Comparison of ENCODE assay signal across 15 mouse cellular contexts in the genomic region with DNA sequence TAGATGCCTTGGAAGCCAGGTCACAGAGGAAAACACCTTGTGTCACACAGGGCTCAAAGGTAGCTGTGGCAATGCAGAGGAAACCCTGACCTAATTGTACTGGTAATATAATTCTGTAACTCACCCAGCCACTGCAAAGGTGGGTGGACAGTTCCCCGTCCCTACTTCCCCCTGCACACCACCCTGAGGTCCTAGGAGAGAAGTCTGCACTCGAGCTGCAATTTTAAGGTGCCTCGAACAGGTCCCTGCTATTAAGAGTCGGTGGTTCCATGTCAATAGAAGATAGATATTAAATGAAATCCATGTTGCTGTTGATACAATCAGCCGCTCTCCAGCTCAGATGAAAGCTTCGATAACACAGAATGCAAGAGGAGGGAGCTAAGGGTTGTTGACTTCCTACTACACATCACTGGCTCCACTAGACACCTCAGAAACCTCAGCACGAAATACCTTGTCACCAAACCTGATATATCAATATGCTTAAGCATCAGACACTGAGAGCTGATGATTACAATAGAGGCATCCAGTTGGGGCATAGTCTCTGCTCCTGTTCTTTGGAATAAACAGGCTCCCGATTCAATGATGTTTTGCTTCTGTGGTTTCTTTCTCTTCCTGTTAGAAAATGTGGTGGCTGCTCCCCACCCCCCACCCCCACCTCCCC.
A peak's percentile ranks its signal among the peaks of the same experiment; 100 is the strongest.
DNase-seq lines count a peak whose midpoint lies in the region; ATAC-seq and TF ChIP-seq lines count a peak whose summit lies in the region.
"Had no signal": no experiment of that assay in that cellular context is flagged by ENCODE, and none has a peak within 500 bp of the region (broad histone marks: within the 10 kb centered on the region; RNA-seq: fewer than 3 reads in every experiment).

No protein-coding gene starts in this region.

- 27% methylated on average over 8 of the region's 8 CpGs for whole genome bisulfite sequencing in liver, embryonic 15.5 days (ENCODE audit: insufficient replicate concordance)
- WGBS in midbrain, embryonic 13.5 days = 80% methylated on average over 8 of the region's 8 CpGs

- ATAC-seq in liver, embryonic 15.5 days (ENCODE audit: insufficient read depth) = no peak
- ATAC-seq in midbrain, embryonic 13.5 days = no peak
- ATAC-seq: forebrain, postnatal 0 days; hindbrain, postnatal 0 days had no signal

- no peaks in the 10 kb centered on the region for H3K27me3 ChIP-seq in CH12.LX (replicated peaks)
- H3K27me3 ChIP-seq in liver, embryonic 15.5 days = no peaks in the 10 kb centered on the region
- peaks cover 34% of the 10 kb centered on the region for H3K27me3 ChIP-seq in midbrain, embryonic 13.5 days

- no peaks in the 10 kb centered on the region for H3K9me3 ChIP-seq in CH12.LX (replicated peaks; ENCODE audit: low read length)
- H3K9me3 ChIP-seq in liver, embryonic 15.5 days (replicated peaks) = no peaks in the 10 kb centered on the region
- no peaks in the 10 kb centered on the region for H3K9me3 ChIP-seq in midbrain, embryonic 13.5 days
- H3K9me3 ChIP-seq: kidney, embryonic 15.5 days; limb, embryonic 12.5 days had no signal

- TF ChIP-seq RAD21 in CH12.LX (IDR thresholded peaks at IDR 0.05; ENCODE audit: low read depth, low read length) = no peak

- no peak for TF ChIP-seq CTCF in CH12.LX (conservative IDR thresholded peaks at IDR 0.05 in 1 of 2, IDR thresholded peaks at IDR 0.05 in 1 of 2; ENCODE audit: low read depth in 2 of 2, low read length in 2 of 2)

- dilution Hi-C loops in CH12.LX (cut with MboI; ENCODE audit: extremely low pct_ligation_motif_present, extremely low pct_unique_long_range_greater_than_20kb, low sequenced_read_pairs) = no loop called here

- H3K9ac ChIP-seq in CH12.LX (ENCODE audit: insufficient read depth, low read depth) = no peak overlapping the region
- peak overlapping the region; percentile 52 for H3K9ac ChIP-seq in liver, embryonic 15.5 days
- H3K9ac ChIP-seq in midbrain, embryonic 13.5 days (replicated peaks) = no peak overlapping the region
- H3K9ac ChIP-seq: forebrain, postnatal 0 days; kidney, embryonic 15.5 days; limb, embryonic 12.5 days had no signal

- TF ChIP-seq POLR2A in CH12.LX (IDR thresholded peaks at IDR 0.05; ENCODE audit: low read depth, low read length) = no peak

- H3K36me3 ChIP-seq in CH12.LX (replicated peaks in 1 of 2; ENCODE audit: control insufficient read depth in 1 of 2, insufficient read depth in 1 of 2, low read length in 1 of 2) = no peaks in the 10 kb centered on the region
- no peaks in the 10 kb centered on the region for H3K36me3 ChIP-seq in liver, embryonic 15.5 days (replicated peaks)
- no peaks in the 10 kb centered on the region for H3K36me3 ChIP-seq in midbrain, embryonic 13.5 days
- H3K36me3 ChIP-seq: G1E; kidney, embryonic 15.5 days; limb, embryonic 12.5 days had no signal

- H3K27ac ChIP-seq in CH12.LX (ENCODE audit: insufficient read depth, low read depth) = no peak overlapping the region
- H3K27ac ChIP-seq in liver, embryonic 15.5 days (replicated peaks) = peak overlapping the region; percentile 92
- H3K27ac ChIP-seq in midbrain, embryonic 13.5 days = no peak overlapping the region
- H3K27ac ChIP-seq: hindbrain, postnatal 0 days; limb, embryonic 12.5 days had no signal

- H3K4me2 ChIP-seq in CH12.LX (ENCODE audit: insufficient read depth, low read depth, poor library complexity, severe bottlenecking) = no peak overlapping the region
- H3K4me2 ChIP-seq in liver, embryonic 15.5 days = peak overlapping the region; percentile 60
- no peak overlapping the region for H3K4me2 ChIP-seq in midbrain, embryonic 13.5 days (replicated peaks)
- H3K4me2 ChIP-seq: kidney, embryonic 15.5 days; limb, embryonic 12.5 days had no signal

- peak; percentile 17; the same call in 1 of the 2 replicates for TF ChIP-seq EP300 in CH12.LX (IDR thresholded peaks at IDR 0.05; ENCODE audit: low read length)

- no peak overlapping the region for H3K4me3 ChIP-seq in CH12.LX (replicated peaks in 1 of 3; ENCODE audit: low read depth in 2 of 3, low read length in 2 of 3, poor library complexity in 1 of 3)
- no peak overlapping the region for H3K4me3 ChIP-seq in liver, embryonic 15.5 days (replicated peaks)
- no peak overlapping the region for H3K4me3 ChIP-seq in midbrain, embryonic 13.5 days (replicated peaks)
- H3K4me3 ChIP-seq: kidney, embryonic 15.5 days; limb, embryonic 12.5 days had no signal

- in situ Hi-C loops in CH12.LX (cut with MboI; ENCODE audit: low pct_ligation_motif_present, low pct_unique_long_range_greater_than_20kb, low sequenced_read_pairs) = loop anchor here (10.0 kb wide), 1 partner anchor 84 kb away; no protein-coding TSS in a partner anchor

- peak; percentile 69 for DNase-seq in CD4-positive helper T cell, adult 2 months (ENCODE audit: low read depth, low spot score)
- DNase-seq in CH12.LX (ENCODE audit: extremely low read depth) = no peak
- DNase-seq in spleen, postnatal 10 days (ENCODE audit: low spot score in 2 of 2) = peak; percentile 32 to 44
- DNase-seq in right cerebral cortex, postnatal 10 days (ENCODE audit: low spot score in 2 of 2) = no peak
- DNase-seq in kidney, postnatal 14 days = no peak
- DNase-seq: cerebellum, adult 11-12 months; embryo, embryonic 11 days; forebrain, postnatal 0 days; lung, postnatal 4 days had no signal

- H3K4me1 ChIP-seq in CH12.LX (ENCODE audit: control insufficient read depth in 1 of 2, insufficient read depth in 2 of 2) = peaks cover 33 to 68% of the 10 kb centered on the region in 2 experiments
- H3K4me1 ChIP-seq in liver, embryonic 15.5 days (replicated peaks) = peaks cover 74% of the 10 kb centered on the region
- peaks cover 33% of the 10 kb centered on the region for H3K4me1 ChIP-seq in midbrain, embryonic 13.5 days (replicated peaks)

- no peaks in the 10 kb centered on the region for H3K79me2 ChIP-seq in CH12.LX (replicated peaks; ENCODE audit: control insufficient read depth, extremely low read depth, insufficient read depth, poor library complexity, severe bottlenecking)

TF ChIP-seq in CH12.LX, 34 proteins besides CTCF, POLR2A, EP300 and RAD21:
- TF ChIP-seq MAFK (IDR thresholded peaks at IDR 0.05; ENCODE audit: insufficient replicate concordance, low read length) (no peak), GABPA (IDR thresholded peaks at IDR 0.05; ENCODE audit: insufficient replicate concordance, low read depth, low read length) (no peak), HCFC1 (IDR thresholded peaks at IDR 0.05; ENCODE audit: low read depth, low read length) (no peak), KAT2A (IDR thresholded peaks at IDR 0.05; ENCODE audit: insufficient replicate concordance, low read length) (no peak), UBTF (IDR thresholded peaks at IDR 0.05; ENCODE audit: low read depth, low read length) (no peak), RCOR1 (conservative IDR thresholded peaks at IDR 0.05; ENCODE audit: low read depth, low read length) (no peak), JUN (IDR thresholded peaks at IDR 0.05; ENCODE audit: insufficient read depth, low read depth, low read length) (no peak), MXI1 (IDR thresholded peaks at IDR 0.05; ENCODE audit: low read depth, low read length) (no peak), IRF4 (IDR thresholded peaks at IDR 0.05; ENCODE audit: low read depth, low read length) (no peak), JUND (conservative IDR thresholded peaks at IDR 0.05; ENCODE audit: low read depth, low read length) (no peak), ZC3H11A (IDR thresholded peaks at IDR 0.05; ENCODE audit: low read depth, low read length) (no peak), NRF1 (IDR thresholded peaks at IDR 0.05; ENCODE audit: low read depth, low read length) (no peak), TCF12 (IDR thresholded peaks at IDR 0.05; ENCODE audit: low read depth, low read length) (no peak), SMC3 (IDR thresholded peaks at IDR 0.05; ENCODE audit: low read depth, low read length) (no peak), MYC (IDR thresholded peaks at IDR 0.05; ENCODE audit: low read depth, low read length) (no peak)

Comparison
In these comparisons a context has a peak if more than half of its experiments do, and no peak if none do; other contexts are left out.
1. DNase-seq: peak in CD4-positive helper T cell, adult 2 months (single experiment) and spleen, postnatal 10 days (2 of 2); none in CH12.LX (single experiment), right cerebral cortex, postnatal 10 days (0 of 2) and kidney, postnatal 14 days (single experiment).